Mouse (Mus musculus) heart, adult 9 months (tissue): Measurements from ENCODE around the gene Ube2f.
A peak's percentile ranks its signal among the peaks of the same experiment; 100 is the strongest.

Source experiments
- DNase-seq, 2 experiments: peaks; one replicate each; pipeline ENCODE4 v3.0.0; 2022; ENCODE audit warnings: low spot score in 2 of 2

Gene Ube2f

GRCm38 (mm10) chr1:91237676-91238075, 12.4 kb upstream of the Ube2f start:
- DNase-seq, result no peak

GRCm38 (mm10) chr1:91239112-91239511, 11.0 kb upstream of the Ube2f start:
- peak; percentile 29 to 48 for DNase-seq

- no peak for DNase-seq
Measured at GRCm38 (mm10) chr1:91239800-91240199, 10.3 kb upstream of the Ube2f start.

DNA sequence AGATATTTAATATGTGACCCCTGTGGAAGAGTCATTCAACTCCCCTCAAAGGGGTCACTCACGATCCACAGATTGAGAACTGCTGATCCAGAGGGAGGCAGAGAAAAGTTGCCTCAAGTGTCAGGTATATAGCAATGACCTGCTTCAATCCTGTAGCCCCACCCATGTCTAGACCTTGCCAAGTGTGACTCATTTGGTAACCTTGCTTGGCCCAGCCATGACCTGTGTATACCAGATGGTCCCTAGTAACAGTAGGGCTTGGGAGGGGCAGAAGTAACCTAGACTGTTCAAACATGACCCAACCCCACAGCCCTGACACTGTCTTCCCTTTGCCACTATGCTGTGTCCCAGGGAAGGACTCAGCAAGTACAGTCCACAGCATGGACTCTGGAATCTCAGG, 9.4 kb upstream of the Ube2f start:
- DNase-seq, result no peak

- DNase-seq, result no peak
Measured at GRCm38 (mm10) chr1:91241249-91241648, 8.9 kb upstream of the Ube2f start.

DNA sequence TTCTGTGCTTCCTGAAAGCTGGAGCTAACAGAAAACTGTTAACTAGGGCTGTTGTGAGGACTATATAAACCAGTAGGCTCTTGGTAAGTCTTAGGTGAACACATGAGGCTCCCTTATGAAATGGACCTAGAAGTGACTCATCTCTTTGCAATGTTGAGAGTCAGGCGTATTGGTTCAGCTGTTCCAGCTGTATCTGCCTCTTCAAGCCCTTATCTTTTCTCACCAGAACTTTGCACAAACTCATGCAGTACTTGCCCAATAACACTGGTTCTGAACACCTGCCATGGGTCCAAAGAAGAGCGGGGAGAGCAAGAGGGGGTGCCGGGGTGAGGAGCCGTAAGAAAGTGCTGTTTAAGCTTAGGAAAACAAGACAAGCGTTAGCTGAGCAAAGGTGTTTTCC, 1.9 kb upstream of the Ube2f start:
- peak; percentile 6 for DNase-seq

GRCm38 (mm10) chr1:91248970-91249369, 1.1 kb upstream of the Ube2f start:
- no peak for DNase-seq

DNA sequence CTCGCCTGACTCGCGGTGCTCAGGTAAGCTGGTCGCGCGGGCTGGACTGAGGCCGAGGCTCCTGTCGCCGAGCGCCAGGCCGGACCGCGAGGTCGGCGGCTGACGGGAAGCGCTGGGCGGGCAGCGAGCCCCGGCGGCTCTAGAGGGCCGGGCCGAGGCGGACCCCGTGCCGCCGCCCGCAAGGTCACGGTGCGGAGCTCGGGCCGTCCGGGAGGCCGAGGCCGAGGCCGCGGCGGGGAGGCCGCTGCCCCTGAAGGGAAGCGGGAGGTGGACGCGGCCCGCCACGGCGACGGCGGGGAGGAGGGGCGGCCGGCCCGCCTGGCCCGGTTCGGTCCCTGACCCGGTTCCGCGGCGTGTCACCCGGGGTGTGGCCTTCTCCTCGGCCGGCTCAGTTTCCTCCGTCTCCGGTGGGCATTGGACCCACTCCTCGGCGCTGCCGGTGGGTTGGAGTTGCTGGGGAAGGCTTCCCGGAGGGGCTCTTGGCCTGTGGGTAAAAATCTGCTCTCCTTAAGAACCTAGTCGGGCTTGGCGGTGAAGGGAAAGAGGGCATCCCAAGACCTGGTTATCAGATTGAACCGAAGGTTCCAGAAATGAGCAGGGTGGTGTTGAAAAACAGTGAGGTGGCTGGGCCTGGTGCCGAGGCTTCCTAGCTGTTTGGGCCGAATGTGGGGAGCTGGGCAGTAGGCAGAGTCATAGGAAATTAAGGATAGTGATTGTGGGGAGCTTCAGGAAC, 477 bp downstream of the Ube2f start:
- DNase-seq, result peak; percentile 25 to 39

- peak; percentile 6 to 23 for DNase-seq
Measured at GRCm38 (mm10) chr1:91251148-91251650, 1.1 kb downstream of the Ube2f start.

GRCm38 (mm10) chr1:91251927-91252326, 1.8 kb downstream of the Ube2f start:
- no peak for DNase-seq

DNA sequence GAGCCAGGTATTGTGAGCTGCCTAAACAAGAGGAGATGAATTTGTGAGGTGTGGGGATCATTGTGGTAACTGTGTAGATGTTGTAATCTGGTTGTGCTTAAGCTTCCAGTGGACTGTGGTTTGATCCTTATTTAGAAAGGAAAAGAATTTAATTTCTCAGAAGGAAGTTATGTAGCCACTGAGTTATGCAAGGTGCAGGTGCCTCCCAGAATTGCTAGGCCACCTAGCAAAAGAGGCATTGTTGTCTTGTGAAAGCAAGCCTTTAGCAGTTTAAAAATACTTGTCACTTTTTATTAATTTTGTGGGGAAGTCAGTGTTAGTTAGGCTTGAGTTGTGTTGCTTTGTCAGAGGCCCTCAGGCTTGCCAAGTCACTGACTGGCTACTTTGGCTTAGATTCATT, 7.8 kb downstream of the Ube2f start:
- DNase-seq, result no peak

GRCm38 (mm10) chr1:91259794-91260193, 9.7 kb downstream of the Ube2f start:
- no peak for DNase-seq

- no peak for DNase-seq
Measured at GRCm38 (mm10) chr1:91262508-91262907, 12.4 kb downstream of the Ube2f start.

GRCm38 (mm10) chr1:91272260-91272659, 22.2 kb downstream of the Ube2f start:
- no peak for DNase-seq

- DNase-seq, result no peak
Measured at GRCm38 (mm10) chr1:91276581-91276980, 26.5 kb downstream of the Ube2f start.

DNA sequence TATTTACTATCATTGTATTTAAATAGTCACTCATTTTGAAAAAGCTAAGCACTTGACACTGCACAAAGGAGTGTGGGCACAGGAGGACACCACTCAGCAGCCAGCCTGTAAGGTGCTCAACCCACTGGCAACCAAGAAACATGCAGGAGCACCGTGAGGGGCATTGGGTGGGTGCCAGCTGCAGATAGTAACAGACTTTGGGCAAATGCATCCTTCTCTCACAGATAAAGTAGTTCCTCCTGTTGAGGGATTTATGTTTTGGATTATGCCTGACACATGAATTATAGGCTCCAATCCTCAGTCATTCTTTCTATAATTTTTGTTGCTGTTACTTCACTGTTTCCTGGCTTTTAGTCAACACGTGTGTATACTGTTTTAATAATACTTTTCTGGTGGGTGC, 27.4 kb downstream of the Ube2f start:
- no peak for DNase-seq

GRCm38 (mm10) chr1:91278410-91279119, 28.5 kb downstream of the Ube2f start:
- no peak for DNase-seq

GRCm38 (mm10) chr1:91279126-91279525, 29.0 kb downstream of the Ube2f start:
- DNase-seq, result no peak

GRCm38 (mm10) chr1:91282582-91282981, 32.5 kb downstream of the Ube2f start:
- DNase-seq, result no peak

- no peak for DNase-seq
Measured at GRCm38 (mm10) chr1:91289375-91289774, 39.3 kb downstream of the Ube2f start.

DNA sequence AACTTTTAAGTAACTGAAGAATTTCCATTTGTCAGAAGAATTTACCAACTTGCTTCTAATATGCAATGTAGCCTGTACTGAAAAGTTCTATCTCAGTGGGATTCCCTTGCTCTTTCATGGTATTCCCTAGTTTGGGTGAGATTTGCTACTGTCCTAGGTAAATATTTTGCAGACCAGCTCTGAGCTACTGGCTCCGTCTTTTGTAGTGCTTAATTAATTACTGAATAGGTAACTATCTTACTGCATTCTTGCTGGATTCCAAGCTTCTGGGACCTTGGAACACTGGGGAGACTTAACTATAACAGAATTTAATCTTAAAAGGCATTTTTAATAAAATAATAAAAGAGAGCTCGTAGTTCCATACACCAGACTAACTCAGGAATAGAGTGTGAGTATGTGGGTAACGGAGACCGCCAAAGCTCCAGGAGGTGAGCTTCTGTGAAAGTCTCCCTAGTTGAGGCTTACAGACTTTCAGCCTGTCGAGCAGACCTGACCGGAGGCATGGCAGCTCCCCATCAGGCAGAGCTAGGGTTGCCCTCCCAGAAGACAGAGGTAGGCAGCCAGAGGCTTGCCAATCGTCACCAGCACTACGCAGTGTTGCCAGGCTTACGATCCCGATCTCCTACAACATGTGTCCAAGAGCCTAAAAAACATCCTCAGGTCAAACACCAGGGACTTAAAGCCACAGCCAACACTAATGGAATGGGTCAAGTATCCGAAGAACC, 42.2 kb downstream of the Ube2f start:
- DNase-seq, result no peak

DNA sequence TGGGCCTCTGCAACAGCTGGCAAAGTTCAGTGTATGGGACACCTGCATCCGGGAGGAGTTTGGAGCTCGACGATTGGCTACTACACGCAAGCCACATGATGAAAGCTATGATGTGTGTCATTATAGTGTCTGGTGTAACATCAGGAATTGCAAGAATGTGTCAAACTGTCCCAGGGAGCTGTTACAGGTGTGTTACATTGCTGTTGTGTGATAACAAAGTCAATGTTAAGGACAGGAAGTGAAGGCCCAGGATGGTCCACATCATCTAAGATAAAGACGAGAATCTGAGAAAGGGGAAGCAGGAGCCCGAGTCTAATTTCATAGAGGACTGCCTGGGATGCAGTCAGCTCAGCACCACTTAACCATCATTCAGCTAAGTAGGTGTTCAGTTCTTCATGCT, 45.4 kb downstream of the Ube2f start:
- DNase-seq, result no peak
